Mouse (Mus musculus) E14TG2a.4 (cell line): ENCODE results near the gene Rufy2.

Source experiments
- CTCF ChIP-seq: conservative IDR thresholded peaks from 2 replicates; pipeline ENCODE4 v1.5.1; 2014; ENCODE audit warnings: low read length
- NANOG ChIP-seq: IDR thresholded peaks from 2 replicates; pipeline ENCODE4 v1.6.1; 2014; ENCODE audit warnings: borderline replicate concordance, low read length, mixed read lengths
- POU5F1 ChIP-seq: IDR thresholded peaks from 2 replicates; pipeline ENCODE4 v1.6.1; 2014; ENCODE audit warnings: low read length, borderline replicate concordance

DNA sequence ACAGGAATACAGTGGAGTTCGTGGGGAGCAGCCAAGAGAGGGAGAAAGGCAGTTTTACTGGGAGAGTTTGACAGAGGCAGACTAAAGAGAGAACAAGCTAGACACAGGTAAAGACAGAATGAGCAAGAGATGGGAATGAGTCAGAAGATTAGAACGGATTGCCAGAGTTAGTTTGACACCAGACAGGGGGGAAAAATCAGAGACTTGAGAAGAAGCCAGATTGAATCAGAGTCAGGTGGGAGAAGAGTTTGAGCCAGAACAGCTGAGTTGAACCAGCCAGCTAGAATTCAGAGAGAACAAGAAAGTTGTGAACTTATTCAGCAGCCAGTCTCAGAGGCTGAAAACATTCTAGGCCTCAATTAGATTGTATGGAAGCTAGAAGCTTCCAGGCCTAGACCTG lies 79.8 kb downstream of the Rufy2 start, which contains the start of gene Pbld1:
- no peak for TF ChIP-seq CTCF
- TF ChIP-seq NANOG: no peak
- no peak for TF ChIP-seq POU5F1
